Mouse (Mus musculus): ENCODE measurements around the gene Tmem238l. TPM values are rescaled to one million over a fixed set of nuclear protein-coding genes. Genes with fewer than 3 reads are reported as not detected.

Gene Tmem238l
- total RNA-seq, 2 experiments from 2014 or later: not detected

Other genes starting within 250 kb of the Tmem238l start
- 1 to 10 TPM; 7.5 to 9.9 TPM for gene Pirt, start 44.7 kb upstream of the Tmem238l start, total RNA-seq (2021)
- 1 to 10 TPM; 4.9 to 8.9 TPM for gene Tmem220, start 68.5 kb downstream of the Tmem238l start, total RNA-seq (2021)
- 10 to 100 TPM; 21.1 to 25.7 TPM for gene Adprm, start 96.0 kb downstream of the Tmem238l start, total RNA-seq (2021)
- gene Sco1, start 96.0 kb downstream of the Tmem238l start, total RNA-seq (2021): 10 to 100 TPM; 19.7 to 22.1 TPM
- under 1 TPM; 0.06 to 0.07 TPM for gene Myh3, start 121.7 kb downstream of the Tmem238l start, total RNA-seq (2021)
- 1 to 10 TPM in 1 of 2 experiments, not detected in 1; 5.2 TPM for gene Myh2, start 214.4 kb downstream of the Tmem238l start, total RNA-seq (2021)
- gene Myh1, start 243.4 kb downstream of the Tmem238l start, total RNA-seq (2021): 1 to 10 TPM in 1 of 2 experiments, under 1 TPM in 1; 0.03 to 7.7 TPM